Mouse (Mus musculus) thymus, adult 2 months (tissue): Measurements from ENCODE around the gene Smim12. TPM values are rescaled to one million over a fixed set of nuclear protein-coding genes. Genes with fewer than 3 reads are reported as not detected.

Experiments used
- DNase-seq: peaks from one replicate; pipeline ENCODE4 v3.0.0; 2021
- H3K27ac ChIP-seq: fragments of 200-500 bp; 2 replicates; pipeline ENCODE4 v1.5.1; 2012; ENCODE audit warnings: low read length, control low read depth; ENCODE audit not compliant: control insufficient read depth, insufficient read depth
- H3K27me3 ChIP-seq: fragments of 200-500 bp; 2 replicates; pipeline ENCODE4 v1.6.1; 2012; ENCODE audit warnings: mild to moderate bottlenecking, low read length, moderate library complexity, mixed read lengths; ENCODE audit not compliant: control insufficient read depth, insufficient read depth
- H3K36me3 ChIP-seq: fragments of 200-500 bp; 2 replicates; pipeline ENCODE4 v1.6.1; 2012; ENCODE audit warnings: mild to moderate bottlenecking, low read length, moderate library complexity; ENCODE audit not compliant: control insufficient read depth, insufficient read depth
- H3K4me1 ChIP-seq: fragments of 200-500 bp; replicated peaks from 2 replicates; pipeline ENCODE4 v1.6.1; 2012; ENCODE audit warnings: low read length; ENCODE audit not compliant: control insufficient read depth, insufficient read depth
- H3K4me3 ChIP-seq: fragments of 200-500 bp; 2 replicates; pipeline ENCODE4 v1.5.1; 2012; ENCODE audit warnings: mild to moderate bottlenecking, low read length, control low read depth, moderate library complexity; ENCODE audit not compliant: control insufficient read depth, insufficient read depth
- CTCF ChIP-seq: fragments of 200-500 bp; IDR thresholded peaks from 2 replicates; pipeline ENCODE4 v1.5.1; 2012; ENCODE audit warnings: mild to moderate bottlenecking, control low read depth, low read length, moderate library complexity, borderline replicate concordance; ENCODE audit not compliant: control insufficient read depth, poor library complexity, insufficient read depth; ENCODE audit errors: extremely low read depth
- POLR2A ChIP-seq: fragments of 200-500 bp; IDR thresholded peaks from 2 replicates; pipeline ENCODE4 v1.6.1; 2012; ENCODE audit warnings: mild to moderate bottlenecking, low read length, control low read depth, moderate library complexity; ENCODE audit not compliant: control insufficient read depth, poor library complexity, insufficient read depth; ENCODE audit errors: extremely low read depth
- WGBS: fragments of 180-500 bp; shearing (Covaris S2); methylation state at CpG from one replicate; pipeline ENCODE4 v1.1.7; 2018; 5-methylcytosine and 5-hydroxymethylcytosine counted together
- polyA plus RNA-seq: library from polyadenylated mRNA; depleted of rRNA; stranded (reverse); fragments of >200 nt; gene quantifications from 2 replicates; pipeline ENCODE4 v1.2.3, GENCODE M21; 2012

The Smim12 gene
- polyA plus RNA-seq, 1 experiment: 32.5 TPM

DNA sequence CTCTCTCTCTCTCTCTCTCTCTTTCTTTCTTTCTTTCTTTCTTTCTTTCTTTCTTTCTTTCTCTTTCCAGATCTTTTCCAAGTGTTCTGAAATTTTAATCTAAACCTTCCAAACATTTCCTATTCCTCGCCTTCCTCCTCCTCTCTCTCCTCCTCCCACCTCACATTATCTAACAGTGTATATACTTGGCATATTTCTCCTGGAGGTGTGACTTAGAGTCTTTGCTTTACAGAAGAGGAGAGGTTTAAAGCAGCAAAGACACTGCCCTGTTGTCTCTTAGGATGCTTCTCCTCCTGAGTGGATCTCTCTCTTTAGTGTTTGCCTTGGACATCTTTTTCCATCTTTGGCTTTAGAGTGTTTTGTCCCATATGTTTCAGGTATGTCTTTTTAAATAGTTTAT, 40.5 kb upstream of the Smim12 start:
- no peak for DNase-seq
- no peaks in the 10 kb centered on the region for H3K4me1 ChIP-seq
- WGBS: 71% methylated on average over 1 of the region's 1 CpGs

GRCm38 (mm10) chr4:127211318-127211717, 32.3 kb upstream of the Smim12 start:
- Histone ChIP-seq H3K36me3 (no peaks in the 10 kb centered on the region), H3K27me3 (no peaks in the 10 kb centered on the region; the same call in 1 of the 2 replicates), H3K27ac (no peak overlapping the region), H3K4me1 (no peaks in the 10 kb centered on the region), H3K4me3 (no peak overlapping the region)
- TF ChIP-seq CTCF (no peak), POLR2A (no peak)
- 80% methylated on average over 9 of the region's 9 CpGs for WGBS
- DNase-seq: no peak

More for the DNA sequence above, 40.5 kb upstream of the Smim12 start:
- H3K36me3 ChIP-seq: no peaks in the 10 kb centered on the region
- H3K27ac ChIP-seq: no peak overlapping the region
- no peaks in the 10 kb centered on the region for H3K27me3 ChIP-seq
- no peak for TF ChIP-seq CTCF
- TF ChIP-seq POLR2A: no peak
- H3K4me3 ChIP-seq: no peak overlapping the region

DNA sequence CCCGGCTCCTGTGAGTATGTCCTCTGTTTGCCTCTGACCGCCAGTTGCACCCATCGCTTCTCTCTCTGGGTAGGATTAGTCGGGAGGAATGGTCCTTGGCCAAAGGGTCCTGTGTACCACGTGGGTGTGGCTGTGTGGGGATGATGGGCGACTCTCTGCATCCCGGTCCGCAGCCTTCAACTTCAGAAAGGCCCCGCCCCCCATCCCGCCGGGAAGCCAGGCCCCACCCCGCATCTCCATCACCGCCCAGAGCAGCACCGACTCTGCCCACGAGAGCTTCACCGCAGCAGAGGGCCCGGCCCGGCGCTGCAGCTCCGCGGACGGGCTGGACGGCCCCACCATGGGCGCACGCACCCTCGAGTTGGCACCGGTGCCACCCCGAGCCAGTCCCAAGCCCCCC, 29.1 kb upstream of the Smim12 start:
- Histone ChIP-seq H3K4me3 (no peak overlapping the region), H3K27ac (no peak overlapping the region), H3K4me1 (no peaks in the 10 kb centered on the region), H3K27me3 (no peaks in the 10 kb centered on the region; the same call in 1 of the 2 replicates), H3K36me3 (no peaks in the 10 kb centered on the region)
- 29% methylated on average over 28 of the region's 28 CpGs for WGBS
- DNase-seq: no peak
- TF ChIP-seq CTCF: no peak
- no peak for TF ChIP-seq POLR2A

GRCm38 (mm10) chr4:127215103-127215502, 28.5 kb upstream of the Smim12 start:
- Histone ChIP-seq H3K36me3 (no peaks in the 10 kb centered on the region), H3K27ac (no peak overlapping the region), H3K4me1 (no peaks in the 10 kb centered on the region), H3K4me3 (no peak overlapping the region), H3K27me3 (no peaks in the 10 kb centered on the region; the same call in 1 of the 2 replicates)
- DNase-seq: no peak
- WGBS: 67% methylated on average over 11 of the region's 11 CpGs
- no peak for TF ChIP-seq POLR2A

GRCm38 (mm10) chr4:127215799-127216198, 27.8 kb upstream of the Smim12 start:
- no peaks in the 10 kb centered on the region for H3K36me3 ChIP-seq
- TF ChIP-seq CTCF (no peak), POLR2A (no peak)
- H3K27ac ChIP-seq: no peak overlapping the region
- whole genome bisulfite sequencing: 59% methylated on average over 5 of the region's 9 CpGs
- H3K27me3 ChIP-seq: no peaks in the 10 kb centered on the region; the same call in 1 of the 2 replicates
- H3K4me3 ChIP-seq: no peak overlapping the region
- H3K4me1 ChIP-seq: no peaks in the 10 kb centered on the region
- no peak for DNase-seq

DNA sequence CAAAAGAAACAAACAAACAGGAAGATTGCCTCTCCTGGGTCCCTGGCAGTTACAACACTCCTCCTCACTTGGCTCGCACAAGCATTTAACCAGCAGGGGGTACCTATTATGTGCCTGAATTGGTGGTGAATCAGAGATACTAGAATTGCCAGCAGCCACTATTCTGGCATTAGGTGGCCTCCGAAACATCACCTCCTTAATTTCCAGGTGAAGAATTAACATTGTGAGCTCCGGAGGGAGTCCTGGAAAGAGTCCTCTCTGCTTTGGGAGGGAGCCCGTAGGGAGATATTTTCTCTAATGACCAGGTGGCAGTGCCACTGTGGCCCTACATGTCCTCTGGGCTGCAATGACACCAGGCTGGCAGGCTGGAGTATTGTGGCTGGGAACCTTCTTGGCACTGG, 27.3 kb upstream of the Smim12 start:
- WGBS: 75% methylated on average over 4 of the region's 4 CpGs

GRCm38 (mm10) chr4:127217048-127217447, 26.5 kb upstream of the Smim12 start:
- Histone ChIP-seq H3K27me3 (no peaks in the 10 kb centered on the region; the same call in 1 of the 2 replicates), H3K4me1 (no peaks in the 10 kb centered on the region), H3K4me3 (no peak overlapping the region), H3K27ac (no peak overlapping the region), H3K36me3 (no peaks in the 10 kb centered on the region)
- WGBS: 70% methylated on average over 11 of the region's 11 CpGs
- TF ChIP-seq CTCF: no peak
- no peak for TF ChIP-seq POLR2A
- no peak for DNase-seq

More for the DNA sequence above, 27.3 kb upstream of the Smim12 start:
- Histone ChIP-seq H3K4me1 (no peaks in the 10 kb centered on the region), H3K4me3 (no peak overlapping the region), H3K27me3 (no peaks in the 10 kb centered on the region; the same call in 1 of the 2 replicates), H3K27ac (no peak overlapping the region), H3K36me3 (no peaks in the 10 kb centered on the region)
- no peak for DNase-seq
- TF ChIP-seq POLR2A: no peak
